Mouse (Mus musculus) heart, embryonic 12.5 days (tissue): ENCODE measurements around the gene Anapc15. TPM values are rescaled to one million over a fixed set of nuclear protein-coding genes. Genes with fewer than 3 reads are reported as not detected.

ENCODE experiments used
- ATAC-seq: fragments of 200-750 bp; cut with Nextera tagmentation; 2 replicates; pipeline ENCODE4 v1.8.0; 2017; ENCODE audit warnings: moderate TSS enrichment, moderate library complexity; ENCODE audit not compliant: insufficient number of reproducible peaks, low FRiP score
- H3K27ac ChIP-seq: fragments of 300-500 bp; sonication (generic); 2 replicates; pipeline ENCODE4 v1.5.1; 2016; ENCODE audit warnings: mild to moderate bottlenecking, moderate library complexity; ENCODE audit not compliant: poor library complexity, severe bottlenecking
- H3K27me3 ChIP-seq: fragments of 300-500 bp; sonication (generic); replicated peaks from 2 replicates; pipeline ENCODE4 v1.6.1; 2016; ENCODE audit warnings: mild to moderate bottlenecking, moderate library complexity
- H3K36me3 ChIP-seq: fragments of 300-500 bp; sonication (generic); 2 replicates; pipeline ENCODE4 v1.6.1; 2016; ENCODE audit warnings: mild to moderate bottlenecking, moderate library complexity
- H3K4me1 ChIP-seq: fragments of 300-500 bp; sonication (generic); replicated peaks from 2 replicates; pipeline ENCODE4 v1.6.1; 2016; ENCODE audit warnings: mild to moderate bottlenecking
- H3K4me2 ChIP-seq: fragments of 300-500 bp; sonication (generic); 2 replicates; pipeline ENCODE4 v1.6.1; 2016; ENCODE audit warnings: mild to moderate bottlenecking, moderate library complexity
- H3K4me3 ChIP-seq: fragments of 300-500 bp; sonication (generic); 2 replicates; pipeline ENCODE4 v1.5.1; 2016; ENCODE audit warnings: mild to moderate bottlenecking
- H3K9ac ChIP-seq: fragments of 300-500 bp; sonication (generic); 2 replicates; pipeline ENCODE4 v1.6.1; 2016; ENCODE audit warnings: mild to moderate bottlenecking, moderate library complexity
- H3K9me3 ChIP-seq: fragments of 300-500 bp; sonication (generic); replicated peaks from 2 replicates; pipeline ENCODE4 v1.6.1; 2016; ENCODE audit warnings: mild to moderate bottlenecking, moderate library complexity
- WGBS: fragments of 180-500 bp; shearing (Covaris S2); methylation state at CpG from one replicate; pipeline ENCODE4 v1.1.7; 2016; 5-methylcytosine and 5-hydroxymethylcytosine counted together
- polyA plus RNA-seq: library from polyadenylated mRNA; unstranded; fragments of >200 nt; fragmentation: Nextera tagmentation; extraction: Ambion mirVana; gene quantifications from 2 replicates; pipeline ENCODE4 v1.2.1, GENCODE M21; 2016

Gene Anapc15
- polyA plus RNA-seq, 1 experiment from 2014 or later: 58.0 TPM

DNA sequence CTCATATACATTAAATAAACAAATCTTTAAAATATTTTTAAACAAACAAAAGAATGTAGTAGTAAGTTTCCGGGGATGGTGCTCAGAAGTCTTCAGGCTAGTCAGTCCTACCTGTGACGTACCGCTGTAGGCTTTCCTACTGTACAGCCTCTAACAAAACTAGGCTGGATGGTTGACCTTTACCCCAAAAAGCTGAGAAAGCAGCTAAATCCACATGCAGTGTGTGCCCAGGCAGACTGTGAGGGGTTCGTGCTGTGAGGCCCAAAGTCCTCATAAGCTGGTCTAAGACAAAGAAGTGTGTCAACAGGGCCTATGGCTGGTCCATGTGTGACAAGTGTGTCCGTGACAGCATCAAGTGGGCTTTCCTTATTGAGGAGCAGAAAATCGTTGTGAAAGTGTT, 10.7 kb upstream of the Anapc15 start:
- Histone ChIP-seq H3K4me1 (no peaks in the 10 kb centered on the region), H3K4me2 (no peak overlapping the region), H3K27ac (no peak overlapping the region), H3K36me3 (no peaks in the 10 kb centered on the region), H3K27me3 (no peaks in the 10 kb centered on the region), H3K9me3 (no peaks in the 10 kb centered on the region), H3K9ac (no peak overlapping the region), H3K4me3 (no peak overlapping the region)
- ATAC-seq: no peak
- 82% methylated on average over 6 of the region's 6 CpGs for WGBS

DNA sequence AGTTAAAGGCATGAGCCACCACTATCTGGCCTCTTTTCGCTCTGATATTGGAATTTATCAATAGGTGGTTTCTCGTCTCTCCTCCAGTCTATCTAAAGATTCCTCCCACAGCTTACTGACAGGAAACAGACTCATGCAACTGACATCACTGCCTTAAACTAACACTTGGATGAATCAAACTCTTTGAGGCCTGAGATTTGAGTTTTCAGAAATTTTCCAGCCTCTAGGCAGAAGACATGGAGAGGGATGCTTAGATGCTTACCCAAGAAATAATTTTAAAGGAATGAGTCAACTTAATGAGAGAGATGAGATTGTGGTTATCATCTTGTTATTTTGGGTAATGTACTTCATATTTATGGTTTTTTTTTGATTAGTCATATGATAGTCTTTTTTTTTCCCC, 9.7 kb upstream of the Anapc15 start:
- H3K27ac ChIP-seq: no peak overlapping the region
- H3K4me1 ChIP-seq: no peaks in the 10 kb centered on the region
- no peaks in the 10 kb centered on the region for H3K27me3 ChIP-seq
- H3K9me3 ChIP-seq: no peaks in the 10 kb centered on the region
- no peaks in the 10 kb centered on the region for H3K36me3 ChIP-seq
- H3K9ac ChIP-seq: no peak overlapping the region
- H3K4me2 ChIP-seq: no peak overlapping the region
- ATAC-seq: no peak
- H3K4me3 ChIP-seq: no peak overlapping the region
- 35% methylated on average over 2 of the region's 2 CpGs for WGBS

DNA sequence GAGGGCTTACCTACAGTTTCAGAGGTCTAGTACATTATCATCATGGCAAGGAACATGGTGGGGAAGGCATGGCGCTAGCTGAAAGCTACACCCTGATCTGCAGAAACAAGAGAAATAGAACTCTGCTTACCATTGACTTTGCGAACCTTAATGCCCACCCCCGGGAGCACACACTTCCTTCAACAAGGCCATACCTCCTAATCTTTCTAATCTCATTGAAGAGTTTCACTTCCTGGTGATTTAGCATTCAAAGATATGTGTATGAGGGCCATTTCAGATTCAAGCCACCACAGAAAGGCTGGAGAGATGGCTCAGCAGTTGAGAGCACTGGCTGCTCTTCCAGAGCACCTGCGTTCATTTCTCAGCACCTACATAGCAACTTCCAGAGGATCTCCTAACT, 6.4 kb upstream of the Anapc15 start, which contains the start of gene Folr2:
TSS of gene Folr2 (minus strand) at position 101 of the 400 bp plus-strand sequence.
- H3K27ac ChIP-seq: no peak within 1 kb of the TSS
- ATAC-seq: no peak
- WGBS: 86% methylated on average over 4 of the region's 4 CpGs
- no peak within 1 kb of the TSS for H3K4me2 ChIP-seq
- H3K36me3 ChIP-seq: no peaks in the 10 kb centered on the region
- no peaks in the 10 kb centered on the region for H3K4me1 ChIP-seq
- no peak within 1 kb of the TSS for H3K4me3 ChIP-seq
- no peak within 1 kb of the TSS for H3K9ac ChIP-seq
- no peaks in the 10 kb centered on the region for H3K27me3 ChIP-seq
- no peaks in the 10 kb centered on the region for H3K9me3 ChIP-seq

DNA sequence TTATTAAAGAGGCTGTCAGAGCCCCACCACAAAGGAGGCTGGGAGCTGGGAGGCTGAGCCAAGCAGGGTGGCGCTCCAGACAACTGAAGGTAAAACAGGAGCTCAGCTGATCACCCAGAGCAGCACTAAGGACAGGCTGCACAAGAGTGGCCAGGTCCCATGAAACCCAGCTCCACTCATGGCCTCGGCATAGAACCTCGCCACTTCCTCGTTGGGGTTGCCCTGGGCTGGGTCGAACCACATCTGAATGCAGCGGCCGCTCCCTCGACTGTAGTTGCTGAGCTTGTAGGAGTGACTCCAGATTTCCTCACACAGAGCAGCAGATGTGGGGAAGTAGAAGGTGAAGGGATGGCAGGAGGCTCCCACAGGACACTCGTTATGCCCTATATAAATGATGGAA, 5.2 kb upstream of the Anapc15 start:
- no peak overlapping the region for H3K27ac ChIP-seq
- H3K4me3 ChIP-seq: no peak overlapping the region
- no peaks in the 10 kb centered on the region for H3K4me1 ChIP-seq
- H3K9ac ChIP-seq: no peak overlapping the region
- H3K27me3 ChIP-seq: no peaks in the 10 kb centered on the region
- H3K9me3 ChIP-seq: no peaks in the 10 kb centered on the region
- ATAC-seq: no peak
- no peaks in the 10 kb centered on the region for H3K36me3 ChIP-seq
- no peak overlapping the region for H3K4me2 ChIP-seq
- WGBS: 77% methylated on average over 9 of the region's 9 CpGs

DNA sequence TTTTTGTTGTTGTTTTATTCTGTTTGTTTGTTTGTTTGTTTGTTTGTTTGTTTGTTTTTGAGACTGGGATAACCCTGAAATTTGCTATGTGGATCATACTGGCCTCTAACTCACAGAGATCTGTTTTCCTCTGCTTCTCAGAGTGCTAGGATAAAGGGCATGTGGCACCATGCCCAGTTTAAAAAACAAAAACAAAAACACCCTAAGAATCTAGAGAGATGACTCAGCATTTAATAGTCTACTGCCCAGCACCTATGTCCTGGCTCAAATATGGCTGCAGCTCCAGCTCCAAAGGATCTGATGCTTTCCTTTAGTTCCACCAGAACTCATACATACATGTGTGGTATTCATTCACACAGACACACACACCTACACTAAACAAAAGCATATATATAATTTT, 2.5 kb upstream of the Anapc15 start:
- no peak for ATAC-seq
- no peaks in the 10 kb centered on the region for H3K36me3 ChIP-seq
- H3K9ac ChIP-seq: no peak overlapping the region
- H3K4me3 ChIP-seq: no peak overlapping the region
- no peaks in the 10 kb centered on the region for H3K9me3 ChIP-seq
- H3K27ac ChIP-seq: no peak overlapping the region
- H3K27me3 ChIP-seq: no peaks in the 10 kb centered on the region
- H3K4me2 ChIP-seq: no peak overlapping the region
- H3K4me1 ChIP-seq: no peaks in the 10 kb centered on the region

DNA sequence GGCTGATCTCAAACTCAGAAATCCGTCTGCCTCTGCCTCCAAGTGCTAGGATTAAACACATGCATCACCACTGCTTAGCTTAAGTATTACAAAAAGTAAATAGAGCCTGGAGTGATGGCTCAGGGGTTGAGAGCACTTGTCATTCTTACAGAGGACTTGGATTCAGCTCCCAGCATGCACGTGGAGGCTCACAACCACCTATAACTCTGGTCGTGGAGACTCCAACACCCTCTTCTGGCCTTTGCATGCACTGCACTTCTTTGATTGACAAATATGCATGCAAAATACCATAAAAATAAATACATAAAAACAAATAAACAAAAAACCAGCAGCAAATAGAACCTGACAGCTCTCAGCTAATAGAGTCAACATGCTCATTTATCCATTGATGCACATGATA, 1.2 kb upstream of the Anapc15 start:
- 65% methylated on average over 3 of the region's 3 CpGs for WGBS
- Histone ChIP-seq H3K36me3 (no peaks in the 10 kb centered on the region), H3K4me1 (peaks cover 9% of the 10 kb centered on the region; the same call in 1 of the 2 replicates), H3K27me3 (no peaks in the 10 kb centered on the region), H3K27ac (no peak overlapping the region), H3K4me3 (no peak overlapping the region), H3K9me3 (no peaks in the 10 kb centered on the region), H3K4me2 (no peak overlapping the region), H3K9ac (no peak overlapping the region)
- no peak for ATAC-seq

DNA sequence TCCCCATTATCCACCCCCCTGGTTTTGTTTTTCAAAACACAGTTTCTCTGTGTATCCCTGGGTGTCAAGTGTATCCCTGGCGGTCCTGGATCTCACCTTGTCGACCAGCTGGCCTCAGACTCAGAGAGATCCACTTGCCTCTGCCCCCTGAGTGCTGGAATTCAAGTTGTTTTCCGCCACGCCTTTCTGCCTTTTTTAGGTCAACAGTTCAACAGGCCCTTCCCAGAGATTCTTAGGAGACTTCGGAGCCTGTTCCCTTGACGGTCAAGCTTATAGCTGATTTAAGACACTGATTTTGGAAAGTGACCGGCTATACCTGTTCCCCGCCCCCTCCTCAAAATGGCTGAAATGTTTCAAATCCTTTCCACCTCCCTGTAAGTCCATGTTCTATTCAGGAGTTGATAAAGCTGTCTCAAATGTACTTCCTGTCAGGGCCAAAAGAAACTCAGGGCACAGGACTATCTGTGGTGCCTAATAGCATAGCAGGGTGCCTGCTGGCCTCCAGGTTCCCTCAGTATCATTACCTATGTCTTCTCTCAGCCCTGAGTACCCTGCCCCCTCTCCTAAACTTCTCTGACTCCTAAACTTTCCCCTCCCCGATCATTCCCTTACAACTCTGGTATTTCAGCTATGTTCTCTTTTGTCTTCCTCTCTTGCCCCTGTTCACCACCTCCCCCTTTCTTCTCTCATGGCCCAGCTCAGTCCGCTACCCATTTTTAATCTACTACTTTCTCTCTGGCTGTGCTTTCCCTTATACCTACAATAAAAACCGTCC, 3.2 kb downstream of the Anapc15 start:
- no peaks in the 10 kb centered on the region for H3K27me3 ChIP-seq
- H3K4me3 ChIP-seq: no peak overlapping the region
- WGBS: 71% methylated on average over 11 of the region's 11 CpGs
- H3K9ac ChIP-seq: no peak overlapping the region
- no peak for ATAC-seq
- H3K27ac ChIP-seq: no peak overlapping the region
- H3K9me3 ChIP-seq: no peaks in the 10 kb centered on the region
- H3K4me1 ChIP-seq: peaks cover 25% of the 10 kb centered on the region
- H3K4me2 ChIP-seq: no peak overlapping the region
- no peaks in the 10 kb centered on the region for H3K36me3 ChIP-seq

DNA sequence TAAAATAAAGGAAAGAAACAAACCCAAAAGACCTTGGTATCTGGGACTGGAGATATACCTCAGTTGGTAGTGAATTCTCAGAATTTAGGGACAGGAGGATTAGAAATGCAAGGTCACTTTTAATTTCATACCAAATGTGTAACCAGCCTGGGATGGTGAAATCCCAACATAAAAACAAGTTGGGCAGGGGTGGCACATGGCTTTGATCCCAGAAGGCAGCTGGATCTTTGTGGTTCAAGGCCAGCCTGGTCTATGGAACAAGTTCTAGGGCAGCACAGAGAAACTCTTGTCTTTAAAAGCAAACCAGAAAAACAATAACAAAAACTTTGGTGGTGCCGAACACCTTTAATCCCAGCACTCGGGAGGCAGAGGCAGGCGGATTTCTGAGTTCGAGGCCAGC, 4.0 kb downstream of the Anapc15 start:
- Histone ChIP-seq H3K9ac (no peak overlapping the region), H3K27me3 (no peaks in the 10 kb centered on the region), H3K9me3 (no peaks in the 10 kb centered on the region), H3K4me1 (peaks cover 26% of the 10 kb centered on the region), H3K27ac (no peak overlapping the region), H3K4me2 (no peak overlapping the region), H3K4me3 (no peak overlapping the region), H3K36me3 (no peaks in the 10 kb centered on the region)
- WGBS: 84% methylated on average over 4 of the region's 4 CpGs
- no peak for ATAC-seq

DNA sequence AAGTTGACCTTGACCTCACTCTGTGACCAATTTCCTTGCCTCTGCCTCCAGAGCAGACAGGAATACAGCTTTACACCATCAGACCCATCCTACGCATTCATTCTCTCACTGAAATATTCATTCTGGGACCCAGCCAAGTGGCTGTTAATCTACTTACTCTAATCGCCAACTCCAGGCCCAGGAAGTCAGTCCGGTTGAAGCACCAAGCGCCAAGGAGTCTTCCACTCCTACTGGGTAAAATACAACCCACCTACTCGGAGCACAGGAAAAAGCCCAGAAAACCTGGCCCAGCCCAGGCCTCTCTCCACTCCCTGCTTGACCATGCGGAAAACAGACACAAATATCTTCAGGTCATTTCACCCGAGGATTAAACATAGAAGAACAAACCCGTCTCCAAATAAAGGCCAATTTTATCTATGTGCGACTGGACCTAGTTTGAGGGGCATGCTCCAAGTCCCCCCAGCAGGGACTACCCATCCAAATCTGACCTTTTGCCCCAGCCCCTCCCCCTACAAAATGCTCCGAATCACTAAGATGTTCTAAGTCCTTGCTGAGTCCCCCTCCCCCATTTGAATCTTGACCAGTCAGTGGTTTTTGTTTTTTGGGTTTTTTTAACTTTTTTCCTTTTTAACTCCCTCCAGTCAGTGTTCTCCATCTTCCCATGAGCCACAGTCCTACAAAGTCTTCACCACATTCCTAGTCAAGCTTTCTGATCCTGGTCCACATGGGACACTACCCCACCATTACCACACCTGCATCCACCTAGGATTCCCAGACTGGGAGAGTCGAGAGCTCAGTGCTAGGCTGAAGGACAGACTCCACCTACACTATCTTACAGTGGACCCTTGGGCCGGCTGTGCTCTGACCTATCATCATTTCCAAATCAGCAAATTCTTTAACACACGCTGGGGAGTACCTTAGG, 5.0 kb downstream of the Anapc15 start:
- H3K27me3 ChIP-seq: no peaks in the 10 kb centered on the region
- no peak overlapping the region for H3K9ac ChIP-seq
- H3K4me1 ChIP-seq: peaks cover 31% of the 10 kb centered on the region
- no peaks in the 10 kb centered on the region for H3K9me3 ChIP-seq
- no peak overlapping the region for H3K4me2 ChIP-seq
- 58% methylated on average over 13 of the region's 13 CpGs for WGBS
- no peak overlapping the region for H3K4me3 ChIP-seq
- H3K36me3 ChIP-seq: no peaks in the 10 kb centered on the region
- ATAC-seq: 0 out of 2 replicates have a peak, but pooled peaks have one; percentile 34
- peak overlapping the region; percentile 14; the same call in 1 of the 2 replicates for H3K27ac ChIP-seq

DNA sequence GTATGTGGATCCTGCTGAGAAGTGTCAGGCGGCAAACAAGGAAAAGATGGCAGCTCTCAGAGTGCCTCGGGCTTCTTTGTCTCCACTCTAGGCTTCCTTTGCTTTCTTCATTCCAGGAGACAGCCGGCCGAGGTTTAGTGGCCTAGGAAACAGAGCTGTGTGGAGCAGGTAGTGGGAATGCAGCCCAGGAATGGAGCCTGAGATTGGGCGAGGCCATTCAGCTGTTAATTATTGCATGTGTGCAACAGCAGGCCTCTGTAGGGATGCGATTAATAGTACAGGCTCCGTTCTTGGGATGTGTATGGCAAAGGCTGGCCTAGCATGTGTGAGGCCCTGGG, 5.6 kb downstream of the Anapc15 start:
- Histone ChIP-seq H3K36me3 (no peaks in the 10 kb centered on the region), H3K27ac (peak overlapping the region; percentile 14; the same call in 1 of the 2 replicates), H3K4me2 (no peak overlapping the region), H3K27me3 (no peaks in the 10 kb centered on the region), H3K4me3 (no peak overlapping the region), H3K9ac (no peak overlapping the region), H3K4me1 (peaks cover 31% of the 10 kb centered on the region), H3K9me3 (no peaks in the 10 kb centered on the region)
- 66% methylated on average over 7 of the region's 7 CpGs for WGBS
- ATAC-seq: no peak

DNA sequence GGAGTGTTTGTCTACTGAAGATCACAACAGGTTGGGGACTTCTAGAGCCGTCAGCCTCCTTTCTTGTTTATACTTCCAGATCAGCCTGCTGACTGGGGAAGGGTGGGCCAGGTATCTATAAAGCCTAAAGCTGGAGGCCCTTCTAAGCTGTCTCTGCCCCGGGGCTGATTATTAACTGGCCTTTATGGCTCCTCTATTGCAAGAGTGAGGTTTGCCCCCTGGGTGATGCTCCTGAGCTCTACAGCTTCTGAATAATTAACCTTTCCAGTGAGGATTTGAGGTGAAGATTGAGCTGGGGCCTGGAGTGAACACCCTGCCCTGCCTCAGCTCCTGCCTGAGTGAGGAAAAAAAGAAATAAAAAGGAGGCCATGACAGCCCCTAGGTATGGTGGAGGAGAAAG, 7.1 kb downstream of the Anapc15 start, which contains the start of gene Folr1:
TSS of gene Folr1 (minus strand) at position 160 of the 400 bp plus-strand sequence.
- no peak within 1 kb of the TSS for H3K9ac ChIP-seq
- H3K4me2 ChIP-seq: no peak within 1 kb of the TSS
- no peaks in the 10 kb centered on the region for H3K27me3 ChIP-seq
- no peak within 1 kb of the TSS for H3K4me3 ChIP-seq
- peaks cover 31% of the 10 kb centered on the region for H3K4me1 ChIP-seq
- no peak for ATAC-seq
- H3K36me3 ChIP-seq: no peaks in the 10 kb centered on the region
- WGBS: 70% methylated on average over 2 of the region's 2 CpGs
- H3K27ac ChIP-seq: peak within 1 kb of the TSS; percentile 32
- H3K9me3 ChIP-seq: no peaks in the 10 kb centered on the region
